Mouse (Mus musculus): ENCODE data around the gene Amdhd1. TPM values are rescaled to one million over a fixed set of nuclear protein-coding genes. Genes with fewer than 3 reads are reported as not detected.
"Not testable (repeated sequence)": the region's sequence is repeated elsewhere in the genome, so short reads cannot be mapped to it uniquely, and the experiment has no call there.

Gene Amdhd1
- polyA plus RNA-seq, 2 experiments = 0.16 to 0.17 TPM

DNA sequence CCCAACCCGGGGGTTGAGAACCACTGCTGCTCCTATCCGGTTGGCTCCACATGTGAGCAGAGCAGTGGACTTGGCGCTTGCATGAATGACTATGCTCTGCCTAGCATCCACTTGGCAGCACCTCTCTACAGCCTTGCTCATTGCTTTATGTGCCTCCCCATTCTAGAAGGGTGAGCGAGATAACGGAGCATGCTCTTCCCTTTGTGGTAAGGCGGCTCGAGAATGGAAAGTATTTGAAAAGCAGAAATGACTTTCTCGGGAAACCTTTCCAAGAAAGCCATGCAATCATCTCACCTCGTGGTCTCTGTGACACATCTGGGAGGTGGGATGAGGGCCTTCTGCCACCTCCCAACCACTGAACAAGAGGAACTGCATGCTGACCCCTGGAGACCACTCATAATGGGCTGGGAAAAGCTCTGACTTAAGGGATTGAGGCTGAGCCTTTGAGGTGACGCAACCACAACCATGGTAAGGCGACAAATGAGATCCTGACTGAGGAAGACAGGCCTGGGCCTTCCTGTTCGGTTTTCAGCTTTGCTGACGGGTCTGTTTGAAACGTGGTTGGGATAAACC is 24.8 kb upstream of the Amdhd1 start:
- no peaks in the 10 kb centered on the region for H3K27me3 ChIP-seq (ENCODE audit: control insufficient read depth, insufficient read depth, low read length)
- H3K27ac ChIP-seq (replicated peaks; ENCODE audit: low read depth, low read length) = no peak overlapping the region
- no peak overlapping the region for H3K4me3 ChIP-seq (replicated peaks; ENCODE audit: low read length)
- no peak for DNase-seq (ENCODE audit: low spot score)
- no peak for TF ChIP-seq POLR2A (IDR thresholded peaks at IDR 0.05; ENCODE audit: borderline replicate concordance, extremely low read depth, insufficient read depth, insufficient read length)
- 86% methylated on average over 14 of the region's 14 CpGs for WGBS
- H3K4me2 ChIP-seq (replicated peaks; ENCODE audit: low read depth, low read length, severe bottlenecking) = no peak overlapping the region
- no peak overlapping the region for H3K9ac ChIP-seq (ENCODE audit: low read depth, low read length, severe bottlenecking)
- no peaks in the 10 kb centered on the region for H3K9me3 ChIP-seq (ENCODE audit: control insufficient read depth, low read length)
- no peaks in the 10 kb centered on the region for H3K4me1 ChIP-seq (ENCODE audit: control insufficient read depth, insufficient read depth, low read length)
- H3K36me3 ChIP-seq (ENCODE audit: control insufficient read depth, insufficient read depth, low read length) = no peaks in the 10 kb centered on the region
- no peak for ATAC-seq (ENCODE audit: low FRiP score, low read depth)

DNA sequence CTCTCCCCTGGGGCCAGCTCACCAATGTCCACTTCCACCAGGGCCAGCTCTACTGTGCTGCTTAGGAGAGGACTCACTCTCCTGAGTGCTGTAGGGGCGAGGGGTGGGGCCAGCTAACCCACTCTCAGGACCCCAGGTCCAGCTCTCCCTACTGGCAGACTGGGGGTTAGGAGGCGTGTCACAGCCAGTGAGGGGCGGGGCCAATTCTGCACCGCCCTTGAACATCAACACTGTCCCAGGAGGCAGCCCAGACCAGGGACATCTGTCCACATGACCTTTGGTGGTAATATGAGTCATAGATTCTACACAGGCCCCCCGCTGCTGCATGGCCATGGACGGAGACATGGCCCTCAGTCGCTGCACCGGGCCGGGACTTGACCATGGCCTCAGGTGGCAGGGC is 20.0 kb upstream of the Amdhd1 start:
- Histone ChIP-seq H3K4me2 (replicated peaks; ENCODE audit: low read depth, low read length, severe bottlenecking) (no peak overlapping the region), H3K4me1 (ENCODE audit: control insufficient read depth, insufficient read depth, low read length) (no peaks in the 10 kb centered on the region), H3K27me3 (ENCODE audit: control insufficient read depth, insufficient read depth, low read length) (no peaks in the 10 kb centered on the region), H3K27ac (replicated peaks; ENCODE audit: low read depth, low read length) (no peak overlapping the region), H3K36me3 (ENCODE audit: control insufficient read depth, insufficient read depth, low read length) (no peaks in the 10 kb centered on the region), H3K9ac (ENCODE audit: low read depth, low read length, severe bottlenecking) (no peak overlapping the region), H3K4me3 (replicated peaks; ENCODE audit: low read length) (no peak overlapping the region), H3K9me3 (ENCODE audit: control insufficient read depth, low read length) (no peaks in the 10 kb centered on the region)
- TF ChIP-seq POLR2A (IDR thresholded peaks at IDR 0.05; ENCODE audit: borderline replicate concordance, extremely low read depth, insufficient read depth, insufficient read length) = no peak
- WGBS = 58% methylated on average over 5 of the region's 9 CpGs
- ATAC-seq (ENCODE audit: low FRiP score, low read depth) (no peak), DNase-seq (ENCODE audit: low spot score) (no peak)

DNA sequence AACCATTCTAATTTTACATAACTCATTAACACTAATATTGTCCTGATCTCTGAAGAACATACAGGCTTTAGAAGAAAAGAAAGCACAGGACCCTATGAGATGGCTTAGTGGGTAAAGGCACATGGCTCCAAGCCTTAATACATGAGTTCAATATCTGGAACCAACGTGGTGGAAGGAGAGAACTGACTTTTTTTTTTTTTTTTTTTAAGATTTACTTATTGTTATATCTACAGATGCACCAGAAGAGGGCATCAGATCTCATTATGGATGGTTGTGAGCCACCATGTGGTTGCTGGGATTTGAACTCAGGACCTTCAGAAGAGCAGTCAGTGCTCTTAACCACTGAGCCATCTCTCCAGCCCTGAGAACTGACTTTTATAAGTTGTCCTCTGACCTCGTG is 18.1 kb upstream of the Amdhd1 start:
- not testable (repeated sequence) for H3K4me1 ChIP-seq (ENCODE audit: control insufficient read depth, insufficient read depth, low read length); ATAC-seq (ENCODE audit: low FRiP score, low read depth); H3K4me3 ChIP-seq (replicated peaks; ENCODE audit: low read length); H3K27ac ChIP-seq (replicated peaks; ENCODE audit: low read depth, low read length); H3K9me3 ChIP-seq (ENCODE audit: control insufficient read depth, low read length); DNase-seq (ENCODE audit: low spot score); H3K27me3 ChIP-seq (ENCODE audit: control insufficient read depth, insufficient read depth, low read length); H3K36me3 ChIP-seq (ENCODE audit: control insufficient read depth, insufficient read depth, low read length); H3K9ac ChIP-seq (ENCODE audit: low read depth, low read length, severe bottlenecking); H3K4me2 ChIP-seq (replicated peaks; ENCODE audit: low read depth, low read length, severe bottlenecking)
- WGBS = 79% methylated on average over 2 of the region's 2 CpGs

DNA sequence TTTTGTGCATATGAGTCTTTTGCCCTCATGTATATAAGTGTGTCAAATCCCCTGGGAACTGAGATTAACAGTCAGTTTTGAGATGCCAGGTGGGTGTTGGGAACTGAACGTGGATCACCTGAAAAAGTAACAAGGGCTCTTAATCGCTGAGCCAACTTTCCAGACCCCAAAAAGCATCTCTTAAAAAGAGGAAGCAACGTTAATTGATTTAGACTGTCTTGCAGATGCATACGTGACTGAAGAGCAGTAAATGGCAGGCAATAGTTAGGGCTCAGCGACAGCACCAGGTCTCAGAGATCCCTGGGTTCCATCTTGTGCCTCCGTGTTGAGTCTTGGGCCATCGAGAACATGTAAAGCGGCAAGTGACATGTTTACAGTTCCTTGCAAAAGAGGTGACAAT is 12.8 kb upstream of the Amdhd1 start:
- no peaks in the 10 kb centered on the region for H3K36me3 ChIP-seq (ENCODE audit: control insufficient read depth, insufficient read depth, low read length)
- H3K9ac ChIP-seq (ENCODE audit: low read depth, low read length, severe bottlenecking) = no peak overlapping the region
- no peak for TF ChIP-seq POLR2A (IDR thresholded peaks at IDR 0.05; ENCODE audit: borderline replicate concordance, extremely low read depth, insufficient read depth, insufficient read length)
- H3K27ac ChIP-seq (replicated peaks; ENCODE audit: low read depth, low read length) = no peak overlapping the region
- no peak overlapping the region for H3K4me2 ChIP-seq (replicated peaks; ENCODE audit: low read depth, low read length, severe bottlenecking)
- no peak overlapping the region for H3K4me3 ChIP-seq (replicated peaks; ENCODE audit: low read length)
- no peaks in the 10 kb centered on the region for H3K27me3 ChIP-seq (ENCODE audit: control insufficient read depth, insufficient read depth, low read length)
- ATAC-seq (ENCODE audit: low FRiP score, low read depth) = no peak
- no peaks in the 10 kb centered on the region for H3K9me3 ChIP-seq (ENCODE audit: control insufficient read depth, low read length)
- no peaks in the 10 kb centered on the region for H3K4me1 ChIP-seq (ENCODE audit: control insufficient read depth, insufficient read depth, low read length)
- WGBS = 75% methylated on average over 8 of the region's 8 CpGs
- no peak for DNase-seq (ENCODE audit: low spot score)

DNA sequence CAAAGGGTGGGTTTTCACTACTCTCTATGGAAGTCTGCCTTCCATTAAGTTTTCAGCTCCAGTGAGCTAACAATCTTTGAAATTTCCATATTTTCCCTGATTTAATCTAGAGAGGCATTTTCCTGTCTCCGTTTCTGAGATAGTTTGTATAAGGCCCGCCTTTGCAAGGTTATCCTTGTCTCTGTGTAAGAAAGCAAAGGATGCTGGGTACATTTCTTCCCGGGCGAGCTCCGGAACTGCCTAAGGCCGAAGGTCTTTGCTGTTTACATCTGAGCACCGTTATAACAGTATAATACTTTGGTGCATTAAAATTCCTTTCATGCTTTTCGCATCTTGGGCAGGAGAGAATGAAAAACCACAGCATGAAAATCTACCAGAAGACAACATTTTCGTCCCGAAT is 10.0 kb upstream of the Amdhd1 start:
- TF ChIP-seq POLR2A (IDR thresholded peaks at IDR 0.05; ENCODE audit: borderline replicate concordance, extremely low read depth, insufficient read depth, insufficient read length) = no peak
- 77% methylated on average over 10 of the region's 10 CpGs for WGBS
- Histone ChIP-seq H3K4me1 (ENCODE audit: control insufficient read depth, insufficient read depth, low read length) (no peaks in the 10 kb centered on the region), H3K27ac (replicated peaks; ENCODE audit: low read depth, low read length) (no peak overlapping the region), H3K4me2 (replicated peaks; ENCODE audit: low read depth, low read length, severe bottlenecking) (no peak overlapping the region), H3K36me3 (ENCODE audit: control insufficient read depth, insufficient read depth, low read length) (no peaks in the 10 kb centered on the region), H3K4me3 (replicated peaks; ENCODE audit: low read length) (no peak overlapping the region), H3K27me3 (ENCODE audit: control insufficient read depth, insufficient read depth, low read length) (no peaks in the 10 kb centered on the region), H3K9me3 (ENCODE audit: control insufficient read depth, low read length) (no peaks in the 10 kb centered on the region), H3K9ac (ENCODE audit: low read depth, low read length, severe bottlenecking) (no peak overlapping the region)
- ATAC-seq (ENCODE audit: low FRiP score, low read depth) (no peak), DNase-seq (ENCODE audit: low spot score) (no peak)

DNA sequence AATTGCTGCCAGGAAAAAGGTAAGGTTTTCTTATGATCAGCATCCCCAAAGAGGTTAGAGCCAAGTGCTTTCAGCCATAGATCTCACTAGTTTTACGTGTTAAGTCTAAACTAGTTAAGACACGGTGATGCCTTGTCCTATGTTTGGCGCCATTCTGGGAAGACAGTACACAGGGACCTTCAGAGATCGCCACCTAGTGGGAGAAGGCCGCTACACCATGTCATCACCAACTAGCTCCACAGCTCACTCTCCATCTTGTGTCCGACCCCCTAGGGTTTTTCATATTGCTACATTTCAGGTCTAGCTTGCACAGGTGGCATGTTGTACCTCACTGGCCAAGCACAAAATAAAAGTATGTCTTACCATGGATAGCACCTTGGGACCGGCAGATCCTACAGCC is 9.2 kb upstream of the Amdhd1 start:
- no peak overlapping the region for H3K4me3 ChIP-seq (replicated peaks; ENCODE audit: low read length)
- no peaks in the 10 kb centered on the region for H3K27me3 ChIP-seq (ENCODE audit: control insufficient read depth, insufficient read depth, low read length)
- H3K27ac ChIP-seq (replicated peaks; ENCODE audit: low read depth, low read length) = no peak overlapping the region
- H3K36me3 ChIP-seq (ENCODE audit: control insufficient read depth, insufficient read depth, low read length) = no peaks in the 10 kb centered on the region
- no peaks in the 10 kb centered on the region for H3K9me3 ChIP-seq (ENCODE audit: control insufficient read depth, low read length)
- no peak overlapping the region for H3K9ac ChIP-seq (ENCODE audit: low read depth, low read length, severe bottlenecking)
- TF ChIP-seq POLR2A (IDR thresholded peaks at IDR 0.05; ENCODE audit: borderline replicate concordance, extremely low read depth, insufficient read depth, insufficient read length) = no peak
- 11% methylated on average over 7 of the region's 7 CpGs for WGBS
- no peaks in the 10 kb centered on the region for H3K4me1 ChIP-seq (ENCODE audit: control insufficient read depth, insufficient read depth, low read length)
- DNase-seq (ENCODE audit: low spot score) = peak; percentile 74
- H3K4me2 ChIP-seq (replicated peaks; ENCODE audit: low read depth, low read length, severe bottlenecking) = no peak overlapping the region
- no peak for ATAC-seq (ENCODE audit: low FRiP score, low read depth)
